Mouse (Mus musculus) heart, embryonic 14.5 days (tissue): ENCODE measurements around the gene Xpa. TPM values are rescaled to one million over a fixed set of nuclear protein-coding genes. Genes with fewer than 3 reads are reported as not detected.
A peak's percentile ranks its signal among the peaks of the same experiment; 100 is the strongest.

Source experiments
- ATAC-seq: fragments of 200-750 bp; cut with Nextera tagmentation; 2 replicates; pipeline ENCODE4 v1.8.0; 2017; ENCODE audit warnings: low read depth, moderate TSS enrichment; ENCODE audit not compliant: insufficient number of reproducible peaks, insufficient read depth, low FRiP score
- H3K27ac ChIP-seq, 2 experiments: fragments of 200-500 bp in 1 of 2; fragments of 300-500 bp in 1 of 2; sonication (generic) in 1 of 2; replicated peaks in 1 of 2; 2 replicates each; pipeline ENCODE4 v1.5.1; 2012 to 2014; ENCODE audit warnings: low read depth in 2 of 2, low read length in 2 of 2, control low read depth in 1 of 2, mild to moderate bottlenecking in 1 of 2, mixed read lengths in 1 of 2; ENCODE audit not compliant: control insufficient read depth in 1 of 2, insufficient read depth in 1 of 2
- H3K27me3 ChIP-seq: fragments of 300-500 bp; sonication (generic); 2 replicates; pipeline ENCODE4 v1.6.1; 2014; ENCODE audit warnings: mild to moderate bottlenecking, low read length, control low read depth; ENCODE audit not compliant: control insufficient read depth, insufficient read depth
- H3K36me3 ChIP-seq: fragments of 300-500 bp; sonication (generic); 2 replicates; pipeline ENCODE4 v1.6.1; 2014; ENCODE audit warnings: mild to moderate bottlenecking, control low read depth, low read length, mixed read lengths; ENCODE audit not compliant: control insufficient read depth, insufficient read depth
- H3K4me1 ChIP-seq, 2 experiments: fragments of 200-500 bp in 1 of 2; fragments of 300-500 bp in 1 of 2; sonication (generic) in 1 of 2; 2 replicates each; pipeline ENCODE4 v1.6.1; 2012 to 2014; ENCODE audit warnings: low read length in 2 of 2, control low read depth in 1 of 2, mixed read lengths in 1 of 2; ENCODE audit not compliant: control insufficient read depth in 2 of 2, insufficient read depth in 2 of 2
- H3K4me2 ChIP-seq: fragments of 300-500 bp; sonication (generic); 2 replicates; pipeline ENCODE4 v1.6.1; 2014; ENCODE audit warnings: mild to moderate bottlenecking, low read length
- H3K4me3 ChIP-seq, 2 experiments: fragments of 200-500 bp in 1 of 2; fragments of 300-500 bp in 1 of 2; sonication (generic) in 1 of 2; 2 replicates each; pipeline ENCODE4 v1.5.1; 2012 to 2014; ENCODE audit warnings: low read length in 2 of 2, mild to moderate bottlenecking in 2 of 2, control low read depth in 1 of 2, low read depth in 1 of 2, moderate library complexity in 1 of 2; ENCODE audit not compliant: control insufficient read depth in 1 of 2, insufficient read depth in 1 of 2
- H3K9ac ChIP-seq: fragments of 300-500 bp; sonication (generic); 2 replicates; pipeline ENCODE4 v1.6.1; 2014; ENCODE audit warnings: mild to moderate bottlenecking, low read length
- H3K9me3 ChIP-seq: fragments of 300-500 bp; sonication (generic); 2 replicates; pipeline ENCODE4 v1.6.1; 2016; ENCODE audit warnings: low read length, control low read depth; ENCODE audit not compliant: control insufficient read depth
- WGBS: fragments of 180-500 bp; shearing (Covaris S2); extraction: QIAGEN DNeasy Blood & Tissue Kit; methylation state at CpG from one replicate; pipeline ENCODE4 v1.1.7; 2014; 5-methylcytosine and 5-hydroxymethylcytosine counted together
- polyA plus RNA-seq: library from polyadenylated mRNA; unstranded; fragments of >200 nt; fragmentation: Nextera tagmentation; extraction: Ambion mirVana; gene quantifications from 2 replicates; pipeline ENCODE4 v1.2.1, GENCODE M21; 2014

The Xpa gene
- polyA plus RNA-seq = 16.6 and 17.7 TPM in 2 replicates

DNA sequence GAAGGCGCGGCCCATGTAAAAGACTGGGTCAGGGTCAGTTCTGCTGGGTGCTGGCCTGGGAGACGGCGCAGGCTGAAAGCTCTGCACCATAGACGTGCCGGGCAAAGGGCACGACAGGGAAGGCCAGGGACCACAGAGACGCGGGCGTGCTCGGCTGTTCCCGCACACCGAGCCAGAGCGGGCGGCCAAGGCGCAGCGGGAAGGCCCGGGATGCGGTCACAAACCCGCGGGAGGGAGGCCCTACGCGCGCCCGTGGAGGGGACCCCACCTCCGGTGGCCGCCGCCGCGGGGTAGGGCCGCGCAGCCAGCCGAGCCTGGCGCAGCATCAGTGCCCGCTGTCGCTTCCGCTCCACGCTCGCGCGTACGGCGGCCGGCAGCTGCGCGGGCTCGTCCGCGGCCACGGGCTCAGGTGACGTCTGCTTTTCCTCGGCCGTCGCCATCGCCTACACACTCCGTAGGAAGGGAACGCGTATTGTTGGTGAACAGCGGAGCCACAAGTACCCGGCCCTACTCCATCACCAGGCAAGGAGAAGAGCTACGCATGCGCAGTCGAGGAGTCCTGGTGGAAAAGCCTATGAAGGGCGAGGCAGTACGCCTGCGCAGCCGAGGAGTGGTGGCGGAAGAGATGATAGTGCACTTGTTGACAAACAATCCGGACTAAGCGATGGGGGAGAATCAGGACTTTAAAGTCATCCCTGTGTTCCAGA, at the start of gene Xpa:
Gene Xpa, minus strand, starts transcription at position 531 of the 707 bp plus-strand sequence.
- Histone ChIP-seq H3K27ac (peak within 1 kb of the TSS; percentile 75 to 77), H3K4me2 (peak within 1 kb of the TSS; percentile 92), H3K27me3 (peaks cover 11% of the 10 kb centered on the region), H3K9me3 (no peaks in the 10 kb centered on the region), H3K4me1 (peaks cover 4 to 9% of the 10 kb centered on the region in 2 experiments; a peak in 3 of 4 replicates), H3K4me3 (peak within 1 kb of the TSS; percentile 79 to 87), H3K9ac (peak within 1 kb of the TSS; percentile 91), H3K36me3 (peaks cover 4% of the 10 kb centered on the region)
- ATAC-seq = peak; percentile 91
- under 1% methylated on average over 66 of the region's 70 CpGs for WGBS

DNA sequence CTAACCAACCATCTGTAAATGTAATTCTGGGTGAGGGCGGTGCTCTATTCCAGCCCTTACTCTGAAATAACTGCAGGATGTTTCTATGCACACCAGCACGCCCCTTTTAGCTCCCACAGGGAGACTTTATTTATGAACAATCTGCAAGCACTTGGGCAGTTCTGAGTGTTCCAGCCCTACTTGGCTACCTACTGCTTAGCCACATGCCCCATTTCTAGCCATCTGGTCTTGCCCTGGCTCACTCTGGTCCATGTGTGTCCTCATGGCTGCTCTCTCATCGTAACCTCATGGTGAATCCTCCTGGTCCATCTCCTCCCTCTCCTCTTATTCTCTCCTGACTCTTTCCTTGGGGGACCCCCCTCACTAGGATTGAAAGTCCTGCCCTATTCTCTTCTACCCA, 39.8 kb upstream of the Xpa start:
- ATAC-seq = no peak
- Histone ChIP-seq H3K4me3 (no peak overlapping the region), H3K4me1 (no peaks in the 10 kb centered on the region), H3K36me3 (no peaks in the 10 kb centered on the region), H3K9me3 (no peaks in the 10 kb centered on the region), H3K27ac (no peak overlapping the region), H3K9ac (no peak overlapping the region), H3K4me2 (no peak overlapping the region), H3K27me3 (no peaks in the 10 kb centered on the region)
- WGBS = 78% methylated on average over 3 of the region's 3 CpGs

DNA sequence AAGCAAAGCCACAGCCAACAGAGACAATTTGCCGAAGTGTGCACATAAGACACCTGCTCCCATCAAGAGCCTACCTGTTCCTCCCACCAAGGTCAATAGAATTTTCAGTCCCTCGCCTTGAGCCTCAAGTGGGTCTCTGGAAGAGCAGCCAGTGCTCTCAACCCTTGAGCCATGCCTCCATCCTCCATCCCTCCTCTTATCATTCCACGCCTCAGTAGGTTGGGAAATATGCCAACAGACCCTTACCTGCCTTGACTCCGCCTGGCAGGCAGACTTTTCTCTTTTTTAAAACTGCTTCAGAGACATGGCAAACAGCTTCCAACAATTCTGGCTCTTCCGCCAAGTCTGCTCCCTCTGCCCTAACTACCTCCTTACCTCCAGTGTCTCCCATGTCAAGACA, 38.6 kb upstream of the Xpa start:
- Histone ChIP-seq H3K9me3 (no peaks in the 10 kb centered on the region), H3K4me2 (no peak overlapping the region), H3K27ac (no peak overlapping the region), H3K27me3 (no peaks in the 10 kb centered on the region), H3K36me3 (no peaks in the 10 kb centered on the region), H3K4me3 (no peak overlapping the region), H3K9ac (no peak overlapping the region), H3K4me1 (no peaks in the 10 kb centered on the region)
- ATAC-seq = no peak
- WGBS = 78% methylated on average over 5 of the region's 5 CpGs

DNA sequence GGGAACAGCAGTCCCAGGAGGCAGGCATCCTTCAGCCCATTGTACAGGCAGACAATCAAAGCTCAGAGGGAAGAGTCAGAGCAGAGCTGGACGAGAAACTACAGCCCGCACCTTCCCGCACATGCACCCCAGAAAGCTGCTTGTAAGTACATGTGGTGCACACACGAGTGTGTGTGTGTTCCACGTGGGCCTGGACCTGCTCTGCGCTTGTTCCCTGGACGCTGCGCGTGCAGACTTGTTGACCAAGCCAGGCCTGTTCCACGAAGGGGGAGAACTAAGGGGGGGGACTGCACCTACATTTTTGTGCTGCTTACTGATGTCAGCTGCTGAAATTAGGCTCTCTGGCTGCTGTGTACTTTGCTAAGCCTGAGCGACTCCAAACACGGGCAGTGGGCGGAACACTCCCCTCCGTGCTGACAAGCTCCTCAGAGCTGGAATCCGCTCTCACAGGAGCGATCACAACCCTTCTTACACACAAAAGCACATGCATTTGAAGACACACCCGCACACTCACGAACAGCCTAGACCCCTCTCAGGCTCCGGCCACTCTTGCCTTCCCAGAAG, 30.9 kb upstream of the Xpa start:
- Histone ChIP-seq H3K4me3 (no peak overlapping the region), H3K27me3 (no peaks in the 10 kb centered on the region), H3K4me2 (peak overlapping the region; percentile 45), H3K4me1 (peaks cover 0 to 8% of the 10 kb centered on the region in 2 experiments; a peak in 2 of 4 replicates), H3K9ac (no peak overlapping the region; the same call in 1 of the 2 replicates), H3K36me3 (no peaks in the 10 kb centered on the region), H3K9me3 (no peaks in the 10 kb centered on the region), H3K27ac (0 out of 4 replicates have a peak overlapping the region, but pooled peaks of 1 of the 2 experiments have one; percentile 20)
- WGBS = 36% methylated on average over 19 of the region's 19 CpGs
- ATAC-seq = no peak

DNA sequence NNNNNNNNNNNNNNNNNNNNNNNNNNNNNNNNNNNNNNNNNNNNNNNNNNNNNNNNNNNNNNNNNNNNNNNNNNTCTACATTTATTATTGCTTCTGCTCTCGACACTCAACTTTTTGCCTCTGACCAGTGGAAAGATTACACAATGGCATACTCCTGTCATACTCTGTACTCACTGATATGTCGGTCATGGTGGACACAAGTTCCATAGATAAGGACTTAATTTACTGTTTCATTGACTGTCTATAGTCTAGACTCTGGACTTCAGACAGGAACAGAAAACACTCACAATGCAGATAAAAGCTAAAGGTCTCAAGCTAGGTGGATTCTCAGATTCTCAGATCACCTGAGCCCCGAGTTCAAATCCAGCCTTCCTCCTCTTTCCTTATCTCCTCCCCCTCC, 25.0 kb upstream of the Xpa start:
- no peaks in the 10 kb centered on the region for H3K9me3 ChIP-seq
- no peaks in the 10 kb centered on the region for H3K36me3 ChIP-seq
- no peak overlapping the region for H3K4me2 ChIP-seq
- no peaks in the 10 kb centered on the region for H3K27me3 ChIP-seq
- H3K27ac ChIP-seq = no peak overlapping the region
- no peaks in the 10 kb centered on the region for H3K4me1 ChIP-seq
- ATAC-seq = no peak
- 79% methylated on average over 3 of the region's 3 CpGs for WGBS
- H3K4me3 ChIP-seq = no peak overlapping the region
- no peak overlapping the region for H3K9ac ChIP-seq

DNA sequence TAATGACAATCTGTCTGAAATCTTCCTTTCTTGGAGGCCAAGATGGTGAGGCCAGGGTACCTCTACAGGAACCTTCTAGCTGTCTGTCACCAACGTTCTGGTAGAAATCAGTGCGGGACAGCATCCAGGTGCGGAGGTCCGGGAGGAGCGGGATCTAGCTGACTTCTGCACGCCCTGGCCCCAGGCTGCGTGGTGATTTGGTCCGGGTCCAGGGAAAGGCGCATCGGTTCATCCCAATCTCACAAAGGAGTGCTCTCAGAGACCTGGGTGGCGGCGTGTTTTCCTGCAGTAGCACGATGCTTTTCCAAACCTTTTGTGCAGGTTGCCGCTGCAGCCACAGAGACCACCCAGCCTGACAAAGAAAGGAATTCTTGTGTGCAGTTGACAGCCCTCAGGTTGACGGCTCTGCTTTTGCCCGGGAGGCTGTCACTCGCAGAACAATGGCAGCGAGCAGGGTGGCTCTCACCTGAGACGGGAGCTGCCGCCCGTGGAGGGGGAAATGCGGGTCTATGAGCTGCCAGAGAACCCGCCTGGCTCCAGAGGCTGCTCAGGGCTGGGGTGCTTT, 6.5 kb upstream of the Xpa start:
- Histone ChIP-seq H3K4me2 (peak overlapping the region; percentile 64), H3K27ac (no peak overlapping the region), H3K4me1 (peaks cover 0 to 6% of the 10 kb centered on the region in 2 experiments; a peak in 1 of 4 replicates), H3K9ac (peak overlapping the region; percentile 44; the same call in 1 of the 2 replicates), H3K36me3 (no peaks in the 10 kb centered on the region), H3K4me3 (peak overlapping the region; percentile 8 to 20; a peak in 3 of 4 replicates), H3K9me3 (peaks cover 3% of the 10 kb centered on the region; the same call in 1 of the 2 replicates), H3K27me3 (peaks cover 24% of the 10 kb centered on the region)
- 8% methylated on average over 23 of the region's 23 CpGs for WGBS
- no peak for ATAC-seq

DNA sequence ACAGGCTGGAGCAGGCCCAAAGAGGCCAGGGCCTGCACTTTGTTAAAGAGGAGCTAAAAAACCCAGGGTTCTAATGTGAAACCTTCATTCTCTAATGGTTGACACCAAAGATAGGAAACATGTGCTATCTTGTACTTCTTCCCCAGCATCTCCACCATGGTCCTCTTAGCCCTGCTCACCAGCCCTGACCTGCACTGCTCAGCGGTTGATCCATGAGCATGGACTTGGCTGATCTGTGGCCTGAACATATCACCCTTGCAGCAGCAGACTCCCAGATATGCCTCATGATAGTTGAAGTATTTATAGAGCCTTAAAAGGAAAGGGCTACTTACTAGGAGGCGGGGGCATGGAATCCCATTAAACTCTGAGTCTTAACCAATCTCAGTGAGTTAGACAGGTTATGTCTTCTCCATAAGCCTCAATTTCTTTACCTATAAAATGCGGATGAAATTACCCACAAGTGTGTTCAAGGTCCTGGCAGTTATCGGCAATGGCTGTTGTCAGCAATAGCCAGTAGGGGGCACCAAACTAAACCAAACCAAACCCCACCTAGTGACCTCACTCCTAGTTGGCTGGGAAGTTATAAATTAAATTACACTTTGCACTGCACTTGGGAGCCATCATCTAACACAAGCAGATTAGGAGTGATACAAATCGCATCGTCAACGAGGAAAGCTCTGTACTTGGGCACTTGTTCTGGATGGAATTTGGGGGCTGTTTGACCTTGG, 5.9 kb upstream of the Xpa start:
- 5% methylated on average over 7 of the region's 7 CpGs for WGBS
- peak overlapping the region; percentile 44; the same call in 1 of the 2 replicates for H3K9ac ChIP-seq
- ATAC-seq = no peak; the same call in 1 of the 2 replicates
- peak overlapping the region; percentile 64 for H3K4me2 ChIP-seq
- no peaks in the 10 kb centered on the region for H3K36me3 ChIP-seq
- H3K4me1 ChIP-seq = peaks cover 0 to 6% of the 10 kb centered on the region in 2 experiments; a peak in 1 of 4 replicates
- H3K27ac ChIP-seq = no peak overlapping the region
- H3K9me3 ChIP-seq = peaks cover under 1% of the 10 kb centered on the region; the same call in 1 of the 2 replicates
- peak overlapping the region in 1 of 2 experiments; percentile 20; a peak in 2 of 4 replicates for H3K4me3 ChIP-seq
- H3K27me3 ChIP-seq = peaks cover 24% of the 10 kb centered on the region
